8 mouse cellular contexts compared by ENCODE assay signal in genomic region chr3:106685381-106685780, GRCm38 (mm10). TPM values are rescaled to one million over a fixed set of nuclear protein-coding genes. Genes with fewer than 3 reads are reported as not detected.
DNase-seq lines count a peak whose midpoint lies in the region; ATAC-seq lines count a peak whose summit lies in the region.
"Had no signal": no experiment of that assay in that cellular context is flagged by ENCODE, and none has a peak within 500 bp of the region (broad histone marks: within the 10 kb centered on the region; RNA-seq: fewer than 3 reads in every experiment).

No protein-coding gene starts in this region.

- peak overlapping the region; percentile 90 for H3K4me3 ChIP-seq in megakaryocyte, embryonic 14.5 days (replicated peaks)
- peak overlapping the region; percentile 57 for H3K4me3 ChIP-seq in forebrain, embryonic 12.5 days (replicated peaks)
- peak overlapping the region; percentile 51 for H3K4me3 ChIP-seq in limb, embryonic 15.5 days

- H3K9me3 ChIP-seq in megakaryocyte, embryonic 14.5 days = 0 out of 2 replicates have a peak, but pooled peaks cover 6% of the 10 kb centered on the region
- H3K9me3 ChIP-seq in forebrain, embryonic 12.5 days = 0 out of 2 replicates have a peak, but pooled peaks cover 4% of the 10 kb centered on the region
- H3K9me3 ChIP-seq in limb, embryonic 15.5 days = no peaks in the 10 kb centered on the region

- no peaks in the 10 kb centered on the region for H3K27me3 ChIP-seq in megakaryocyte, embryonic 14.5 days (replicated peaks)
- H3K27me3 ChIP-seq in forebrain, embryonic 12.5 days = no peaks in the 10 kb centered on the region
- H3K27me3 ChIP-seq in limb, embryonic 15.5 days = no peaks in the 10 kb centered on the region

- H3K4me2 ChIP-seq in forebrain, embryonic 12.5 days = peak overlapping the region; percentile 52
- peak overlapping the region; percentile 60 for H3K4me2 ChIP-seq in limb, embryonic 15.5 days

- ATAC-seq in megakaryocyte, adult 5-6 weeks (ENCODE audit: poor library complexity, severe bottlenecking) = no peak
- ATAC-seq in forebrain, embryonic 12.5 days (ENCODE audit: low FRiP score) = no peak
- no peak for ATAC-seq in limb, embryonic 15.5 days (ENCODE audit: insufficient number of reproducible peaks, low FRiP score, low TSS enrichment, low read depth)

- no peaks in the 10 kb centered on the region for H3K36me3 ChIP-seq in megakaryocyte, embryonic 14.5 days (replicated peaks; ENCODE audit: low read length)
- H3K36me3 ChIP-seq in forebrain, embryonic 12.5 days (replicated peaks) = no peaks in the 10 kb centered on the region
- H3K36me3 ChIP-seq in limb, embryonic 15.5 days = no peaks in the 10 kb centered on the region

- DNase-seq in telencephalon, adult 2 months (ENCODE audit: low read depth, low spot score) = peak; percentile 22
- no peak for DNase-seq in layer of hippocampus, postnatal 25 days (ENCODE audit: extremely low spot score in 1 of 2, low spot score in 1 of 2)
- no peak for DNase-seq in gastrocnemius, postnatal 10 days

- H3K4me1 ChIP-seq in megakaryocyte, embryonic 14.5 days = peaks cover 7% of the 10 kb centered on the region
- H3K4me1 ChIP-seq in forebrain, embryonic 12.5 days = no peaks in the 10 kb centered on the region
- no peaks in the 10 kb centered on the region for H3K4me1 ChIP-seq in limb, embryonic 15.5 days

- peak overlapping the region; percentile 65; the same call in 1 of the 2 replicates for H3K9ac ChIP-seq in forebrain, embryonic 12.5 days
- H3K9ac ChIP-seq in limb, embryonic 15.5 days = peak overlapping the region; percentile 42; the same call in 1 of the 2 replicates

- no peak overlapping the region for H3K27ac ChIP-seq in forebrain, embryonic 12.5 days
- no peak overlapping the region for H3K27ac ChIP-seq in limb, embryonic 15.5 days
- H3K27ac ChIP-seq: heart, adult 2 months had no signal

- 35% methylated on average over 1 of the region's 1 CpGs for WGBS in forebrain, embryonic 12.5 days
- 31% methylated on average over 1 of the region's 1 CpGs for WGBS in limb, embryonic 15.5 days

RNA-seq across cellular contexts. Expression of gene Lrif1, which starts 0.6 kb away (rescaled TPM):
- polyA plus RNA-seq in megakaryocyte, embryonic 14.5 days (2012; ENCODE audit: insufficient read depth, low replicate concordance) = 0.28 TPM in 1 of 2 replicates, not detected in the other
- total RNA-seq in megakaryocyte, adult 5-6 weeks (2015) = 45.2 and 45.5 TPM in 2 replicates
- total RNA-seq in megakaryocyte, adult 5-6 weeks (2017) = 30.4 and 42.1 TPM in 2 replicates
- polyA plus RNA-seq in forebrain, embryonic 12.5 days (2016; fragmentation: Nextera tagmentation; extraction: Ambion mirVana) = 20.7 and 21.6 TPM in 2 replicates
- 13.1 and 13.3 TPM in 2 replicates for polyA plus RNA-seq in limb, embryonic 15.5 days (2015; fragmentation: Nextera tagmentation; extraction: Ambion mirVana)
- 10 to 100 TPM; 18.0 to 19.8 TPM for total RNA-seq in layer of hippocampus, postnatal 25 days (2021)
- total RNA-seq in gastrocnemius, postnatal 10 days (2021) = 1 to 10 TPM; 7.1 to 9.1 TPM
